8 mouse cellular contexts compared by ENCODE assay signal in the genomic region with DNA sequence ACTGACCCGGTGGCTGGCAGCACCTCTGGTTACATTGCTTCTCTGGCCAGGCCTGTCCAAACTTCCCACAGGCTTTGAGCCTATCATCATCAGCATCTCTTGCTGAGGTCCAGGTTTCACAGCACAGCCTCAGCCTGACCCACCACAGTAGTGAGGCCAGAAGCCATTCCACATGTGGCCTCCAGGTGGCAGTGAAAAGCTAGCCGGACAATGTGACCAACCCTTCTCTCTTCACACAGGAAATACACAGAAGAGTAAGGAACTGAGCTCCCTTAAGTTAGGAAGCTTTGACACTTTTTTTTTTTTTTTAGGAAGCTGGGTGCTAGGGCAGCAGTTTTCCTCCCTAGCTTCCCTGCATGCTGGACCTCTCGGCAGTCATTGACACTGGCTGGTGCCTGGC. TPM values are rescaled to one million over a fixed set of nuclear protein-coding genes. Genes with fewer than 3 reads are reported as not detected.
A peak's percentile ranks its signal among the peaks of the same experiment; 100 is the strongest.
DNase-seq lines count a peak whose midpoint lies in the region; ATAC-seq lines count a peak whose summit lies in the region.

No protein-coding gene starts in this region.

- peaks cover 36% of the 10 kb centered on the region for H3K27me3 ChIP-seq in forebrain, embryonic 14.5 days (replicated peaks; ENCODE audit: control insufficient read depth, insufficient read depth, low read length)
- H3K27me3 ChIP-seq in liver, embryonic 11.5 days (replicated peaks; ENCODE audit: control insufficient read depth, insufficient read depth, low read length) = peaks cover 41% of the 10 kb centered on the region

- no peaks in the 10 kb centered on the region for H3K36me3 ChIP-seq in forebrain, embryonic 14.5 days (ENCODE audit: control insufficient read depth, insufficient read depth, low read length)
- no peaks in the 10 kb centered on the region for H3K36me3 ChIP-seq in liver, embryonic 11.5 days (ENCODE audit: control insufficient read depth, insufficient read depth, low read length)

- H3K27ac ChIP-seq in forebrain, embryonic 14.5 days (ENCODE audit: low read depth, low read length) = no peak overlapping the region
- H3K27ac ChIP-seq in liver, embryonic 11.5 days (ENCODE audit: low read depth, low read length) = no peak overlapping the region

- H3K4me1 ChIP-seq in forebrain, embryonic 14.5 days (ENCODE audit: control insufficient read depth, insufficient read depth, low read length) = no peaks in the 10 kb centered on the region
- no peaks in the 10 kb centered on the region for H3K4me1 ChIP-seq in liver, embryonic 11.5 days (replicated peaks; ENCODE audit: control insufficient read depth, insufficient read depth, low read length)

- ATAC-seq in forebrain, embryonic 14.5 days = 0 out of 2 replicates have a peak, but pooled peaks have one; percentile 54
- ATAC-seq in liver, embryonic 11.5 days (replicated peaks; ENCODE audit: low FRiP score) = peak; percentile 39; the same call in 1 of the 2 replicates
- 0 out of 2 replicates have a peak, but pooled peaks have one; percentile 24 for ATAC-seq in neutrophil, adult 5-6 weeks (ENCODE audit: extremely low read depth, insufficient number of reproducible peaks, low FRiP score, poor library complexity, severe bottlenecking)

- H3K9ac ChIP-seq in forebrain, embryonic 14.5 days (ENCODE audit: low read length) = no peak overlapping the region
- no peak overlapping the region for H3K9ac ChIP-seq in liver, embryonic 11.5 days (ENCODE audit: low read depth, low read length)

- H3K4me2 ChIP-seq in forebrain, embryonic 14.5 days (ENCODE audit: low read length) = no peak overlapping the region
- no peak overlapping the region for H3K4me2 ChIP-seq in liver, embryonic 11.5 days

- no peaks in the 10 kb centered on the region for H3K9me3 ChIP-seq in forebrain, embryonic 14.5 days (replicated peaks; ENCODE audit: control insufficient read depth, low read length)
- no peaks in the 10 kb centered on the region for H3K9me3 ChIP-seq in liver, embryonic 11.5 days (ENCODE audit: control insufficient read depth, low read length)

- 41% methylated on average over 3 of the region's 3 CpGs for WGBS in forebrain, embryonic 14.5 days
- 32% methylated on average over 3 of the region's 3 CpGs for WGBS in liver, embryonic 11.5 days

- peak; percentile 32 for DNase-seq in gastrocnemius, adult 18-20 months (ENCODE audit: low spot score)
- DNase-seq in gastrocnemius, adult 8-10 months (ENCODE audit: low spot score in 2 of 2) = no peak
- peak; percentile 54 for DNase-seq in 416B (ENCODE audit: low read depth)
- DNase-seq in adrenal gland, postnatal 25 days = peak; percentile 24
- DNase-seq in forebrain, embryonic 14.5 days (ENCODE audit: low spot score) = peak; percentile 41
- DNase-seq in liver, embryonic 11.5 days (ENCODE audit: low spot score) = no peak
- no peak for DNase-seq in ovary, postnatal 14 days (ENCODE audit: low spot score)

- no peak overlapping the region for H3K4me3 ChIP-seq in forebrain, embryonic 14.5 days (ENCODE audit: low read depth, low read length)
- H3K4me3 ChIP-seq in liver, embryonic 11.5 days (ENCODE audit: low read depth, low read length) = no peak overlapping the region

RNA-seq across cellular contexts. Expression of a gene that starts 7.7 kb away (rescaled TPM):
- total RNA-seq in gastrocnemius, adult 18-20 months (2021) = not detected
- not detected for total RNA-seq in gastrocnemius, adult 8-10 months (2022)
- total RNA-seq in adrenal gland, postnatal 25 days (2021) = not detected in 2 replicates
- 1.2 and 1.7 TPM in 2 replicates for polyA plus RNA-seq in forebrain, embryonic 14.5 days (2014; fragmentation: Nextera tagmentation; extraction: Ambion mirVana)
- polyA plus RNA-seq in liver, embryonic 11.5 days (2014; fragmentation: Nextera tagmentation; extraction: Ambion mirVana) = 0.32 and 0.56 TPM in 2 replicates
- not detected in 2 replicates for total RNA-seq in neutrophil, adult 5-6 weeks (2017)

Comparison
In these comparisons a context has a peak if more than half of its experiments do, and no peak if none do; other contexts are left out.
1. DNase-seq: peak in gastrocnemius, adult 18-20 months (single experiment), 416B (single experiment), adrenal gland, postnatal 25 days (single experiment) and forebrain, embryonic 14.5 days (single experiment); none in gastrocnemius, adult 8-10 months (0 of 2), liver, embryonic 11.5 days (single experiment) and ovary, postnatal 14 days (single experiment).
2. Peak in every context shown above with its lines, with median percentiles within 50 percentile points of each other: ATAC-seq.